Mouse (Mus musculus) hindbrain, embryonic 11.5 days (tissue): ENCODE measurements at regions not wholly inside any gene's neighbourhood (a gene's known extent, or its start where the extent isn't known, plus 50 kb on each side); places are given as distances from the start of the nearest gene placed in this dataset.

Source experiments
- ATAC-seq: fragments of 200-750 bp; cut with Nextera tagmentation; 2 replicates; pipeline ENCODE4 v1.8.0; 2017; ENCODE audit warnings: mild to moderate bottlenecking, moderate TSS enrichment, moderate library complexity; ENCODE audit not compliant: low FRiP score
- DNase-seq: peaks from one replicate; pipeline ENCODE4 v3.0.0-alpha.2; 2015; ENCODE audit warnings: low spot score
- H3K27ac ChIP-seq: fragments of 300-500 bp; sonication (generic); 2 replicates; pipeline ENCODE4 v1.5.1; 2014; ENCODE audit warnings: mild to moderate bottlenecking, low read depth, low read length
- H3K27me3 ChIP-seq: fragments of 300-500 bp; sonication (generic); 2 replicates; pipeline ENCODE4 v1.6.1; 2014; ENCODE audit warnings: mild to moderate bottlenecking, low read length, moderate library complexity, mixed read lengths; ENCODE audit not compliant: control insufficient read depth, insufficient read depth
- H3K36me3 ChIP-seq: fragments of 300-500 bp; sonication (generic); 2 replicates; pipeline ENCODE4 v1.6.1; 2014; ENCODE audit warnings: mild to moderate bottlenecking, low read length, moderate library complexity, mixed read lengths; ENCODE audit not compliant: control insufficient read depth, insufficient read depth
- H3K4me1 ChIP-seq: fragments of 300-500 bp; sonication (generic); replicated peaks from 2 replicates; pipeline ENCODE4 v1.6.1; 2014; ENCODE audit warnings: low read length, mixed read lengths; ENCODE audit not compliant: control insufficient read depth, insufficient read depth
- H3K4me2 ChIP-seq: fragments of 300-500 bp; sonication (generic); replicated peaks from 2 replicates; pipeline ENCODE4 v1.6.1; 2014; ENCODE audit warnings: mild to moderate bottlenecking, low read depth, low read length
- H3K4me3 ChIP-seq: fragments of 300-500 bp; sonication (generic); 2 replicates; pipeline ENCODE4 v1.5.1; 2014; ENCODE audit warnings: low read depth, low read length
- H3K9ac ChIP-seq: fragments of 300-500 bp; sonication (generic); 2 replicates; pipeline ENCODE4 v1.6.1; 2014; ENCODE audit warnings: low read depth, low read length
- H3K9me3 ChIP-seq: fragments of 300-500 bp; sonication (generic); 2 replicates; pipeline ENCODE4 v1.6.1; 2016; ENCODE audit warnings: low read length; ENCODE audit not compliant: control insufficient read depth
- WGBS: fragments of 180-500 bp; shearing (Covaris S2); extraction: QIAGEN DNeasy Blood & Tissue Kit; methylation state at CpG from one replicate; pipeline ENCODE4 v1.1.7; 2014; 5-methylcytosine and 5-hydroxymethylcytosine counted together

DNA sequence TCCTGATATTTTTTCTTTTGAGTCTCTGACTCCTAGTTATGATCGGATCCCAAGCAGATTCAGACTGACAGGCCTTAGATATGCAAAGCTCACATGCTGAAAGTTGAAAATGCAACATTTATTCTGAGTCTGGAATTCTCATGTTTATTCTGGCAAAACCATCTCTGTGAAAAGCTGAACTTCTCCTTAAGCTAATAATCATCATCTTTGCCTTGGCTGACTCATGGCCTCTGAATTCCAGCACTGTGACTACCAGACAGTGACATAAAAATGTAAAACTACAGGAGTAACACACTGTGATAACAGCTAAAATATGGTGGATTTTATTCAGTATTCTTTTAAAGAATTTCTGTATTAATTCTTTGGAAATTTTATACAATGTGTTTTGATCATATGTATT lies 680.4 kb upstream of the Lrrc4c start:
- no peaks in the 10 kb centered on the region for H3K27me3 ChIP-seq
- H3K4me3 ChIP-seq: no peak overlapping the region
- no peaks in the 10 kb centered on the region for H3K4me1 ChIP-seq
- DNase-seq: no peak
- H3K9ac ChIP-seq: no peak overlapping the region
- H3K27ac ChIP-seq: no peak overlapping the region
- no peak for ATAC-seq
- H3K4me2 ChIP-seq: no peak overlapping the region
- WGBS: 93% methylated on average over 1 of the region's 1 CpGs
- H3K36me3 ChIP-seq: no peaks in the 10 kb centered on the region
- H3K9me3 ChIP-seq: no peaks in the 10 kb centered on the region

DNA sequence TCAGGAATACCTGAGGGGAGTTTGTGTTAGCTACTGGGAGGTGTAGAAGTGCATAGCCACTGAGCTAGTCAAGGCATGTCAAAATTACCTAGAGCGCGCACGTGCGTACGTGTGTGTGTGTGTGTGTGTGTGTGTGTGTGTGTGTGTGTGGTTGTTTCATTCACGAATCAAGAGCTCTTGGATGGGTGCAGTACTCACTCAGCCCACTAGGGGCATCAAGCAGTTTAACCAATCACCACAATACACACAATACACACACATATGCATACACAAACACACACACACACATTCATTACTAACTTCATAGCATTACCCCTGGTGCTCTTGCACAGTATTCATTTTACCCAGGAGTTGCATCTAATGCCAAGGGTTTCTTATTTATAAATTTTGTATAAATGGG lies 643.6 kb upstream of the Lrrc4c start:
- H3K36me3 ChIP-seq: no peaks in the 10 kb centered on the region
- H3K27ac ChIP-seq: no peak overlapping the region
- 87% methylated on average over 6 of the region's 6 CpGs for WGBS
- H3K27me3 ChIP-seq: no peaks in the 10 kb centered on the region
- H3K4me3 ChIP-seq: no peak overlapping the region
- DNase-seq: peak; percentile 42
- H3K4me1 ChIP-seq: no peaks in the 10 kb centered on the region
- no peak for ATAC-seq
- H3K9me3 ChIP-seq: no peaks in the 10 kb centered on the region
- no peak overlapping the region for H3K4me2 ChIP-seq
- no peak overlapping the region for H3K9ac ChIP-seq

DNA sequence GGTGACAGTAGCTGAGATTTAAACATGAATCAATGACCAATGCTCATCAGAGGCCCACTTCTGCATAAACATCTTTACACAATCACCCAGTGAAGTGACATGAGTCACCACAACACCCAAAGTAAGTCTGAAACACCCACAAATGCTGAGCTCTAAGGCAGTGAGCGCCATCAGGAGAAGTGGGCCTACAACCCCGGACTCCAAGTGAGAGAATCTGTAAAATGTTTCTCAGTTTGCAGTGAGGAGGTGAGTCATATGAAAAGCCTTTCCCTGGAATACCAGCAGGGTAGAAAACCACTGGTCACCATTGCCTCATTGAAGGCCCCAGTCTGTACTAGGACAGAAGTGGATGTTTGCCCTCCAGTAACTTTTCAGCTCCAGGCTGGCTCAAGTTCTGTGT lies 602.6 kb upstream of the Lrrc4c start:
- no peak overlapping the region for H3K27ac ChIP-seq
- no peaks in the 10 kb centered on the region for H3K9me3 ChIP-seq
- ATAC-seq (no peak), DNase-seq (no peak)
- no peaks in the 10 kb centered on the region for H3K4me1 ChIP-seq
- H3K9ac ChIP-seq: no peak overlapping the region
- 85% methylated on average over 2 of the region's 2 CpGs for WGBS
- no peak overlapping the region for H3K4me2 ChIP-seq
- no peaks in the 10 kb centered on the region for H3K27me3 ChIP-seq
- no peaks in the 10 kb centered on the region for H3K36me3 ChIP-seq
- no peak overlapping the region for H3K4me3 ChIP-seq
